Mouse (Mus musculus) kidney, adult 11 months (tissue): ENCODE results near the gene Chd2.

Source experiments
- DNase-seq: peaks from one replicate; pipeline ENCODE4 v3.0.0; 2022

Gene Chd2

DNA sequence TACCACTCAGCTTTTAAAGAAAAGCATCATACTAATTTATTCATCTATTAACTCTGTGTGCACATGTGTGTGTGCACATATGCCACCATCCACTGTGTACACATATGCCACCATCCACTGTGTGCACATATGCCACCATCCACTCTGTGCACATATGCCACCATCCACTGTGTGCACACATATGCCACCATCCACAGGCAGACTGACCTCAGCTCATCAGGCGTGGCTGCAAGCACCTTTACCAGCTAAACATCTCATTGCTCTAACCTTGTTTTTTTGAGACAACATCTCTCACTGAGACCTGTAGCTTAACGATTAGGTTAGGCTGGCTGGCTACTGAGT lies 107.3 kb downstream of the Chd2 start:
- DNase-seq = no peak

DNA sequence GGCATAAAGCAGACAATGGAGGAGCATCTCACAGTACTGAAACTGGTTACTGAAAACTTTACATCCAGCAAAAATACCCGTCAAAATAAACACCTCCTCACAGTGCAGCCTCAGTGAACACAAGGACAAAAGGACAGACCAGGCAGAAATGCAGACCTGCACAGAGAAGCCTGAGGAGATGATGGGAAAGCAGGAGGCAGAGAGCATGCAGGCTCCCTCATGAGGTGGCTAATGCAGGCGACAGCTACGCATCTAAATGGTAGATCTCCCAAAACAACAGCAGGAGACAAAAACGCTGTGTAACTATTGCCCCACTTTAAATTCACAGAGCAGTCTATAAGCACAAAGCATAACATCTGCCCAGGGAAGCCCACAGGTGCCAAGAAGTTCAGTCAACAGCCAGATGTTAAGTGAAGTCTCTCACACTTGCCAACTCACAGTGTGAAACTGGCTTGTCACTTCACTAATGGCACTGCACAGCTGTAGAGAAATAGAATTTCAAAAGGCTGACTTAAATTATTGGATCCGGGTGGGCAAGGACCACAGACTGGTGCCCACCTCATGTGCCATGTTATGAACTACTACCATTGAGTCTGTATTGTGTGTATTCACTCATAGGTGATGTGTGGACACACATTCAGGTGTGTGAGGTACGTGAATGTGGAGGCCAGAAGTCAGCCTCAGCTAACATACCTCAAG lies 107.8 kb downstream of the Chd2 start:
- DNase-seq = no peak

DNA sequence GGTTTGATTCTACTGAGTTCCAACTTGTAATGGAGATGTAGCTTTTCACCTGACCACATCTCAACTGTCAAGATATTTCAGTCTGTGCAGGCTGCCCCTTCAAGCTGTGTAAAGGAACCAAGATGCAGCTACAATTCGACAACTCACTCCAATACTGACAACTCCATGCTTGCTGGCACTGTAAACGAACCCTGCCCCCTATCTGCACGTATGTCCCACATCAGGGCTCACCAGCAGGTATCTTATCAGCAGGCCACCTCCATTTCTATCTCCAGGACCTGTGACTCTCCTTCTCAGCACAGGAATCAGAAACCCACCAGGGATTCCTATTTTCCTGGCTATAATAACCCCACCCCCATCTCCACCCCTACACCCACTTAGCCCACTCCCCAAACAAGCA lies 113.1 kb downstream of the Chd2 start:
- no peak for DNase-seq

DNA sequence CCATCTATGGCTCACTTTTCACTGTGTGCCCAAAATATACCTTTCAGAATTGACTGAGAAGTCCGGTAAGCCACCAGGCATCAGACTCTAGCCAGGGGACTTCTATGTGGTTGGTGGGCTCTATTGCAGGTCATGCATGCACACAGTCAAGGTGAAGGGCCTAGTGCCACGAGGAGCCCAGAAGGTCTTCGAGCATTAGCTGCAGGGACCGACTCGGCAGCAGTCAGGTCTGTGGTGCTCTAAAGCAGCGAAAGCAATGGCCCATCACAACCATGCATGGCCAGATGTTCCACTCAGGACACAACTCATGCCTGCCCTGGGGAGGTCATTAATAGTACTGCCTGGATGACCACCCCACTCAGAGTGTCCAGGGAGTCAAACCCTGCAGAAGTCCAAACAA lies 113.8 kb downstream of the Chd2 start:
- no peak for DNase-seq

DNA sequence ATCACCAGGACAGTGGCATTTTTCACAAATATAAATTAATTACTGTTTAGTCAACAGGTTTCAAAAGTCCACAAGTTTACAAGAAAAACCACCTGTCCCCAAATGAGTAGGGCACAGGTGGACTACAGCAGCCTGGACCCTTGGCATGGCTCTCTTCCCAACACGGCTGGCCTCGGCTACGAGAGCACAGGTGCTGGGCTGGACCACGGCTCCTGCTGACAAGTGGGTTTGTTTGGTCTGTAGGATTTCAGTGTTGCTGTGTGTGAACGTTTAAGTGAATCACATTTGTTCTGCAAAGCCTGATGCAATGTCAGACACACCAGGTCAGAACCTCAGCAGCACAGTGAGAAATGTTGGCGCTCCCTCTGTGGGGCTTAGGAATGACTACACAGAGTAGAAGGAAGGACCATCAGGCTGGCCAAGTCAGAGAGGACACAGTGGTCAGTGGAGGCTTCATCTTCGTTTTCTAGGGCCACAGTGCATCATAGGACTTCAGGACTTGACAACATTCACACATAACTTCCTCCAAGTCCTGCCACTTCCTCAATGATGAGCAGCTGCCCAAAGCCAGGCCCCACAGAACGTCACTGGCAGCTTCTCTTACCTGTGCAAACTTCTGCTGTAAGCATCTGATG lies 114.8 kb downstream of the Chd2 start:
- no peak for DNase-seq

DNA sequence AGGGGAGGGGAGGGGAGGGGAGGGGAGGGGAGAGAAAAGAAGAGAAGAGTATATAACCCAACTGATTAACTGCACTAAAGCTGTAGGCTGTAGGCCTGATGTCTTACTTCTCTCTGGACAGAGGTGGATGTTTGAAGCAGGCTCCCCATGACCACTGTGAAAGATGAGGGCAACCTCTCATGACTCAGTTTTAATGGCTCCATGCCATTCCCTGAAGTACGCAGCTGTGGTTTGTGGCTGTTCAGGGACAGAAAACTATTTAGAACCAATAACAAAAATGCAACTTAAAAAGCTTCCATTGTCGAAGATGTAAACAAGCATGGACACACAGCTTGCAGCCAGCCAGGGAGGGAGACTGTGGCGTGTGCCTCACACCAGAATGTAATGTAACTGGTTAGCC lies 115.4 kb downstream of the Chd2 start:
- no peak for DNase-seq

DNA sequence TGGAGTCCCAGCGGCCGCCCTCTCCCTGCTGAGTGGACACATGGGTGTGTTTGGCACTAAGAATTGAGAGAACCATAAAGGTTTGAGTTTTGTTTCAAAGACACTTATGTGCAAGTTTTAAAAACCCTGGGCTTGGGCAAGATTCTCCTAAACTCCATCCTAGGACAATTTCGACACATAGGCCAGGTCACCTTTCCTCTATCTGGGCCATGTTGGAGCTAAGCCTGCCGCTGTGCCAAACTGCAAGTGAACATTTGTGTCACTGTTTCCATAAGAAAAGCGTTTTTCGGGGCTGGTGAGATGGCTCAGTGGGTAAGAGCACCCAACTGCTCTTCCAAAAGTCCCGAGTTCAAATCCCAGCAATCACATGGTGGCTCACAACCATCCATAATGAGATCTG lies 116.2 kb downstream of the Chd2 start:
- no peak for DNase-seq

DNA sequence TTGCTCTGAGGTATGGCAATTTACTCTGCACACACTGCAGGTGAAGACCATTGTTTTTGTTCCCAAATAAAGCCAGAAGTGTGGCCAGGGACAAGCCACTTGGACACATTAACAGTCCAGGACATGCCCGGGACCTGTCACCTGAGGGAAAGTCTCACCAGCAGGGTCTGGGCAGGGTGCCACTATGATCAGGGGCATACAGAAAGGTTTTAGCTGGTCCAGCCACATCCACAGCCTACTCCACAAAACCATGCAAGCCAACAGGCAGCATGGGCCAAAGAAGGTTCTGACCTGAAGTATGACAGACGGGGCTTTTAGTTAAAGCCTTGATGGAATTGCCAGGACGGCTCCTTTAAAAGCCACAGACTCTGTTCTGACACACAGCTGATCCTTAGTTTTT lies 116.9 kb downstream of the Chd2 start:
- peak; percentile 29 for DNase-seq

DNA sequence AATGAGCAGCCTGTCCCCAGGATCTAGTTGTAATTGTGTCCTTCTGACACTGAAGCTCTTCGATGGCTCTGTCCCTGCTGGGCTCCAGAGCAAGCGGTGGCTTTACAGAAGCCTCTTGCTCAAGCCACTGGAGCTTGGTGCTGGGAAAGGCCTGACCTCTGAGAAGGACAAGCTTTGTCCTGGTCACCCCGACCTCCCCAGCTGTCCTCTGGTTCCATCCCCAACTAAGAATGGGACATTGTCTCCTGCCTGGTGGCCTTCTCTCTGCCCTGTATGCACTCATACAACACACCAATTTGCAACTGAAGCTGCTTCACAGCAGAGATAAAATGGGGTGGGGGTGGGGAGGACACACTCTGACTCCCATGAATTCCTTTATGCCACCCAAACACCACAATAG lies 117.4 kb downstream of the Chd2 start:
- no peak for DNase-seq

DNA sequence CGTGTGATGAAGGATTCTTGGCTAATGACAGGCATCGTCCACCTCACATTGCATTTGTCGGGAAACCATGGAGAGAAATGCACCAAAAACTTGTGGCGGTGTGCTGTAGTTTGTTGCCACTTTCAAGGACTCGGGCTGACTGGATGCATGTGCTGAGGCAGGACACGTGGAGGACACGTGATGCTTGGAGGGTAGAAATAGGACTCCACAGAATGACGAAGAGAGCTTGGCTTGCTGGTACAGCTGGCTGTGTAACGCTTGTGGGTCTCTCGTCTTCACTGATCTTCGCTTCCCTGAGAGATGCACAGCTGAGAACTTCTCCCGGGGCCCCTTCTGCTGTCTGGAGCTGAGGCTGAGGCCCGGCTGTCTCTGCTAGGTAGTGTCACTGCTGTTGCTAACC lies 118.4 kb downstream of the Chd2 start:
- DNase-seq = peak; percentile 33

DNA sequence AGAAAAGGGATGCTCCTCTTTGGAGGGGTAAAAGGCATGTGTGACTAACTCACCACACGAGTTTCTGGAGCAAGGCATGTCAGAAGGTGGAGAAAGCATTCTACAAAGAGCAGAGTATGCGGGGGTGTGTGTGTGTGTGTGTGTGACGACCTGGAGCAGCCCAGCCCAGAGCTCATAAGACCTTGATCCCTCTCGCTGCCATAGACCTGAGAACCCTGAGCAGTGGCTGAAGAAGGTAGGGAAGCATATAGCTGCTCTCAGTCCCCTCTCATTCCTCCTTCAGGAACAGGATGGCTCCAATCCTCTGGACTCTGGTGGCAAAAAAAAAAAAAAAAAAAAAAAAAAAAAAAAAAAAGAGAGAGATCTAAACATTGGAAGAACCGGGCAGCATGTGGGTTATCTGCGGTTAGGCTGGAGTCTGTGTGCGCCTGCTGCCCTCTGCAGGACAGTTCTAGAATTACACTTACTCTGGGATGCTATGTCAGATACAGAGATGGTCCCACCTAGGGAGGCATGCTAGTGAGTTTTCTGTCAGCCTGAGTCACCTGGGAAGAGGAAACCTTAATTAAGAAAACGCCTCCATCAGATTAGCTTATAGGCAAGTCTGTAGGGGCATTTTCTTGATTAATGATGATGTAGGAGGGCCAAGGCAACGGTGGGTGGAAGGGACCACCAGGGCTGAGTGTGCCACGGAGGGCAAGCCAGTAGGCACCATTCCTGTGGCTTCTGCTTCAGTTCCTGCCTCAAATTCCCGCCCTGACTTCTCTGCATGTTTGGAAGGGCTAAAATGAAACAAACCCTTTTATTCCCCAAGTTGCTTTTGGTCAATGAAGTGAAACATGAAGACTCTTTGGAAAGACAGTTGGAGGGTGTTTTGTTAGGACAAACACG lies 119.2 kb downstream of the Chd2 start:
- DNase-seq = peak; percentile 58

DNA sequence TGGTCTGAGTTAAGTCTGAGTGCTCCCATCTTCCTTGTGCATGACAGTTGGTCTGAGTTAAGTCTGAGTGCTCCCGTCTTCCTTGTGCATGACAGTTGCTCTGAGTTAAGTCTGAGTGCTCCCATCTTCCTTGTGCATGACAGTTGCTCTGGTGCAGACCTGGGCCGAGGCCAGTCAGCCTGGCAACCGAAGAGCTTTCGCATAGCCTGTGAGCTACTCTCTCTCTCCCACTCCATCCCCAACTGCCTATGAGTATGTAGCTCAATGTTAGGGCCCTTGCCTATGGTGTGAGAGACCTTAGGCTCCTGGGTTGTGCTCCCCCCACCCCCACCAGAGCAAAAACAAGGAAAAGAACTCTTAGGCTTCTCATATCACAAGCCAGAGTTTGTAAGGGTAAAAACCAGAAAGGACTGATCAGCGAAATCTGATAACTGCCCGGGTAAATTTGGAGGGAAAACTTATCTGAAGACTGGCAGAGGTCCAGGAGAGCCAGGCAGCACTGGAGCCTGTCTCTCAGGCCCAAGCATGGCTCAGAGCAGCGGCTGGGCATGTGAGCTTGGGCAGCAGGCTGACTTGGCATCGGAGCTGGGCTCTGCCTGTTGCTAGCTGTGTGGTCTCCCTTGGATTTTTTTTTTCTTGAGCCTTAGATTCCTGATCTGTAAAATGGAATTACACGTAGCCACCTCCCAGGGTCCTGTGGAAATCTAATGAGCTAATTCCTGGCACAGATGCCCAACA lies 120.2 kb downstream of the Chd2 start:
- no peak for DNase-seq

DNA sequence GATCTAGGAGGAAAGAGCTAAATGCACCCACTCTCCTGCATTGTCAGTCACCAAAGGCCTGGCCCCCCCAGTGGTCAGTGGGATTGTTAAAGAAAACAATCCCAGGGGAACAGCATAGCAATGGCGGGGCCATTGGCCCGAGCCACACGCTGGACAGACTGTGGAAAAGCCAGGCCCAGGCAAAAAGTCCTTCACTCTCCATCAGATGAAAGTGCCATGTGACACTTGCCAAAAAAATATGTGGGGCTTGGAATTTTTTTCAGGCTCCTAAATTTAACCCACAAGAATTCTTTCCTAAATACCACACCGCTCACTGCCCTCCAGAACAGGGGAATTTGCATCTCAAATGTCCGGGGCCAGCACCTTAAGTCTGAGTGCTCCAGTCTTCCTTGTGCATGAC lies 120.8 kb downstream of the Chd2 start:
- DNase-seq = no peak

DNA sequence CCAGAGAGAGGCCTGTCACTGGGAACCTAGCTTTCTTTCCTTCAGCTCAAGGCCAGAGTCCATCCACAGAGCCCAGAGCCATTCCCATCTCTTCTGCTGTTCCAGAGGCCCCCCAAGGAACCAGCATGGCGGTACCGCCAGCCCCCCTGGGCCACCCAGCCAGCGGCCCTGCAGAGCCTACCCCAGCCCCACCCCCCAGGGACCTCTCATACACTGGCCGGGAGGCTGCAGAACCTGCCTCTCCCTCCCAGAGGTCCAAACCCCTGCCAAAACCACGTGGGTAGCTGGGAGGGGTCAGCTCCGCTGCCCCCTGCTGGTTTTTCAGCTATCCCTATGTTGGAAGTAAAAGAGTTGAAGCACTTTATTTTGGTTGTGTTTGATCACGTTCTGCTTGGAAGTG lies 122.3 kb downstream of the Chd2 start:
- DNase-seq = no peak

DNA sequence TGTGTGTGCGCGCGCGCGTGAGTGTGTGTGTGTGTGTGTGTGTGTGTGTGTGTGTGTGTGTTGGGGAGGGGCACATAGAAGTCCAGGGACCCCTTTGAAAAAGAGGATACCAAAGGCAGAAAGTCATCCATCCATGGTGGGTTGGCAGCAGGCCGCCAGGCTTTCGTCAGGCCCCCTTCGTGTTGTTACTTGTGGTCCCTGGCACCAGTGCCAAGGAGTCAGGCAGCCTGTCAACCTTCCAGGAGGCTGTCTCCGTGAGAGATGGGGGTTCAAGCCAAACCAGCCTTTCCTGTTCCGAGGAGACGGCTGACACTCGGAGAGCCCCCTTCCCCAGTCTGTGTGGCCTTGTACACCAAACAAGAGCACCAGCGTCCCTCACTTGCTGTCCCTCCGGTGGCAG lies 127.4 kb downstream of the Chd2 start:
- DNase-seq = no peak

DNA sequence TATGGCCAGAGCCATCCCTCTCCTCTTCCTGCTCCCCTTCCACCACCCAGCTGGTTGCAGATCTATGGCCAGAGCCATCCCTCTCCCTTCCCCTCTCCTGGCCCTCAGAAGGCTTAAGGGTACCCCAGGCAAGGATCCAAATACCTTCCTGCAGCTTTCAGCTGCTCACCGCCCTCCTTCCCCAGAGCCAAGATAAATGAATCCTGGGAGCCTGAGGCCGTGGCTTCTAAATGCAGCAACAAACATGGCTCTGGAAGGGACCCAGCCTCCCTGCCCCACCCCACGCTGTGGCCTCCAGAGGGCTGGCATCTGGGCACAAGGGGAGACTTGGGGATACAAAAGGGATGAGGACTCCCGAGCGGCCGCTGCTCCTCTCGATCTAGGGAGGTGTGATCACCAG lies 129.2 kb downstream of the Chd2 start:
- no peak for DNase-seq

DNA sequence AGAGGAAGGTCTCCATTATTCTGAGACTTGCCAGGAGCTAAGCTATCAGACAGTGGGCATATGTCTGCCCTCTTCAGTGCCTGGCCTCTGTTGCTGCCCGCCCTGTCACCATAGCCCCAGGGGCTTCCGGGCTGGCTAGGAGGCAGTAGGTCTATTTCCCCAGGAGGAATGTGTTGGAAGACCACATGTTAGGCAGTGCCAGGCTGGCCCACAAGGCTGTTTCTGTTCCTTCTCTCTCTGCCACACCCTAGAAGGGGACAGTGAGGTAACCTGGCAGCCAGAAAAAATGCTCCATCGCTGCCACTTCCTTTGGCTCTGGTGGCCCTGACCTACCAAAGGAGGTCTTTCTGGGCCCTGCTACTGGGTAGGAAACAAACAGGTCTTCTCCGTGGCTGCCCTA lies 129.6 kb downstream of the Chd2 start:
- no peak for DNase-seq

DNA sequence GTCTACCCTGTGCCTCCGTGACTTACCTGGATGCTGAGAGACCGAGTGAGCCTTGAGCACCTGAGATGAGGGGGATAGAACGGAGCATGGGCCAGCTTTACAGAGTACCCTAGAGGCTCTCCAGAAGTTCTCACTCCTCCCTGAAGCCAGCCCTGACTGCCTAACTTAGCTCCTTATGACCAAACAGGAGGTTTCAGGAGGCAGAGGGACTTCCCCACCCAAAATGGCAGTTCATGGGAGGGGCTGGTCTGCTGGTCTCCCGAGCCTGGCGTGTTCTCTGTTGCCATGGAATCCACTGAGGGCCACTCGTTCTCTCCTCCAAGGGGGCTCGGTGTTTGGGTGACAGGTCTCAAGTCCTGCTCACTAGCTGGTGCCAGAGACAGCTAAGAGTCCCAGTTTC lies 130.1 kb downstream of the Chd2 start:
- no peak for DNase-seq

DNA sequence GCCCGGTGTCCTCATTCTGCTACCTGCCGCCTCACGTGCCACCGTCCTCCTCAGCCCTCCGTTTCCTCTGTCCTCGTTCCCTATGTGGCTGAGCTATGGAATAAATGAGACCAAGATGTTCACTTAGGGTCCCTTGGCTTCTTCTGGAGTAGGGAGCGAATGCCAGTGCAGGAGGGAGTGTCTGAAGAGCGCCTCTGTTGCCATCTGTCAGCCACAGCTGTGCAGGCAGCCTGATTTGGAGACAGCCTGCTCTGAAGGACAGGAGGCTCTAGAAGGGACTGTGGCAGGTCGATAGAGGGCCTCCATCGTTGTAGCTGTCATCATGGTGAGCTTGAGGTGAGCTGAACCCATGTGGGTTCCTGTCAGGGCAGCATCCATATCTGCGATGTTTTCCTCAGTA lies 136.1 kb downstream of the Chd2 start:
- no peak for DNase-seq

DNA sequence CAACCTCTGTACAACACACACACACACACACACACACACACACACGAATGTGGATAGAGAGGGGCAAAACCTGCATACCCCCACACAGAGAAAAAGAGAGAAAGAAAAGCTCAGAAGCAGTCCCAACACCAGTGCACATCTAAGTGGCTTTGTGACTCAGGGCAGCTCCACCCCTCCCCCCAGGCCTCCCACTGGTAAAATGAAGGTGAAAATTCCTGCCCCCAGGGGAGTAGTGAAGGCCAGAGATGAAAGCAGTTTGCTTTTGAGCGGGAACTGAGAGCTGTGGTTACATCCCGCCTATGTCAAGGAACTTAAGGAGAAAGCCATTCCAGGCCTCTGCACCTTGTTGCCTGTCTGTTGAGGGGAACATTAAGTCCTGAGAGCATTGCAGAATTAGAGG lies 138.1 kb downstream of the Chd2 start:
- DNase-seq = no peak

DNA sequence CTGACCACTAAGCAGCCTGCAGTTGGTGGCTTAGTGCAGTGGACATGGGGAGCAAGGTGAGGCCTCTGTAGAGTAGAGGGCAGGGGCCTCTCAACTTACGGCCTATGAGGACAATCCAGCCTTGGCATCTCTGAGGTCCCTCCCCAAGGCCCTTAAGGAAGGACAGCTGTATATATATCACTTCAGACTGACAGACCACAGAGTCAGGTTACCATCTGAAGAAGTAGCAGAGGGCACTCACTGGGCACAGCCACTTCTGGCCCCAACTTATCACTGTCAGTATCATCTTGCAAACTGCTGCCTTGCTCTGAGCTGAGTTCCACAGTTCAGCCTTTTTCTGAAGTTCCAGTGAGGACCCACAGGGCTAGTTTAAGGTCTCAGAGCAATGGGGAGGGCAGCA lies 139.0 kb downstream of the Chd2 start:
- no peak for DNase-seq

DNA sequence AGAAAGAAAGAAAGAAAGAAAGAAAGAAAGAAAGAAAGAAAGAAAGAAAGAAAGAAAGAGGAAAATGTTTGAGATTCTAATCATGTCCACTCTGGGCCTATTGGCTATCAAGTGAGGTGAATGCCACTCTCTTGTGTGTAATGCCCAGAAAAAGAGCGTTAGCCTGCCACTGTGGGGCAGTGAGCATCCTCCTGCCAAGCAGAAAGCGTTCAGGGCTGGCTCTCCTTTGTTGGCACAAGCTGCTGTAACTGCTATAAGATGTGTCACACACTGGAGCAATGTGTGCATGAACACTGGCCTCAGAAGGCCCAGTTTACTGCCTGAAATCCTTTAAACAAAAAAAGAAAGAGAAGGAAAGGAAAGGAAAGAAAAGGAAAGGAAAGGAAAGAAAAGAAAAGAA lies 139.5 kb downstream of the Chd2 start:
- DNase-seq = no peak
